Mouse (Mus musculus) forebrain, embryonic 14.5 days (tissue): ENCODE measurements around the gene Ccdc6. TPM values are rescaled to one million over a fixed set of nuclear protein-coding genes. Genes with fewer than 3 reads are reported as not detected.
A peak's percentile ranks its signal among the peaks of the same experiment; 100 is the strongest.

Experiments used
- ATAC-seq: fragments of 200-750 bp; cut with Nextera tagmentation; 2 replicates; pipeline ENCODE4 v1.8.0; 2017; ENCODE audit warnings: mild to moderate bottlenecking, moderate library complexity
- DNase-seq: peaks from one replicate; pipeline ENCODE4 v3.0.0-alpha.2; 2015; ENCODE audit warnings: low spot score
- H3K27ac ChIP-seq: fragments of 300-500 bp; sonication (generic); 2 replicates; pipeline ENCODE4 v1.5.1; 2014; ENCODE audit warnings: low read depth, mild to moderate bottlenecking, control low read depth, low read length, moderate library complexity
- H3K27me3 ChIP-seq: fragments of 300-500 bp; sonication (generic); replicated peaks from 2 replicates; pipeline ENCODE4 v1.6.1; 2014; ENCODE audit warnings: low read length, control low read depth, mixed read lengths; ENCODE audit not compliant: control insufficient read depth, insufficient read depth
- H3K36me3 ChIP-seq: fragments of 300-500 bp; sonication (generic); 2 replicates; pipeline ENCODE4 v1.6.1; 2014; ENCODE audit warnings: low read length, control low read depth; ENCODE audit not compliant: control insufficient read depth, insufficient read depth
- H3K4me1 ChIP-seq: fragments of 300-500 bp; sonication (generic); 2 replicates; pipeline ENCODE4 v1.6.1; 2014; ENCODE audit warnings: antibody characterized with exemption, low read length, control low read depth; ENCODE audit not compliant: control insufficient read depth, insufficient read depth
- H3K4me2 ChIP-seq: fragments of 300-500 bp; sonication (generic); 2 replicates; pipeline ENCODE4 v1.6.1; 2014; ENCODE audit warnings: mild to moderate bottlenecking, control low read depth, low read length
- H3K4me3 ChIP-seq: fragments of 300-500 bp; sonication (generic); 2 replicates; pipeline ENCODE4 v1.5.1; 2014; ENCODE audit warnings: low read depth, low read length, control low read depth
- H3K9ac ChIP-seq: fragments of 300-500 bp; sonication (generic); 2 replicates; pipeline ENCODE4 v1.6.1; 2014; ENCODE audit warnings: mild to moderate bottlenecking, low read length, control low read depth, moderate library complexity
- H3K9me3 ChIP-seq: fragments of 300-500 bp; sonication (generic); replicated peaks from 2 replicates; pipeline ENCODE4 v1.6.1; 2016; ENCODE audit warnings: low read length, control low read depth, mixed read lengths; ENCODE audit not compliant: control insufficient read depth
- WGBS: fragments of 180-500 bp; shearing (Covaris S2); extraction: QIAGEN DNeasy Blood & Tissue Kit; methylation state at CpG from one replicate; pipeline ENCODE4 v1.1.7; 2014; 5-methylcytosine and 5-hydroxymethylcytosine counted together
- polyA plus RNA-seq: library from polyadenylated mRNA; unstranded; fragments of >200 nt; fragmentation: Nextera tagmentation; extraction: Ambion mirVana; gene quantifications from 2 replicates; pipeline ENCODE4 v1.2.1, GENCODE M21; 2014

The Ccdc6 gene
- polyA plus RNA-seq, 1 experiment from 2014 or later, result 22.8 TPM

GRCm38 (mm10) chr10:70132714-70133113 is 35.8 kb downstream of the Ccdc6 start:
- no peaks in the 10 kb centered on the region for H3K9me3 ChIP-seq
- H3K27me3 ChIP-seq, result no peaks in the 10 kb centered on the region

DNA sequence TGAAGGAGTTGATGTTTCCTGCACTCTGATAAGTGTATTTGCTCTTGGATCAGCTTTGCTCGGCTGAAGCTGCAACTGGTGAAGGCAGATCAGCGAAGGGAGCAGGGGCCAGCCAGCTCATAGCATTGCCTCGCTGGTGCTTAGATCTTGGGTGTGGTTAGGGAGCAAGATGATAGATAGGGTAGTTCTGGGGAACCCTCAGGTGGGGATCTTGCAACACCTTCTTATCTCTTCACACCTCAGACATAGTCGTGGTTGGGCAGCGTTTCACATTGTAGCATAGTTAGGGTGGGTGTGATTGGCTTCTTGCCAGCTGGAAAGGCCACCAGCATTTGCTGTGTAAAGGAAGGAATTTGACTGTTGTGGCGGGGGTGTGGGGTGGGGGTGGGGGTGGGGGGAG is 36.3 kb downstream of the Ccdc6 start:
- no peak overlapping the region for H3K4me2 ChIP-seq
- DNase-seq (no peak), ATAC-seq (no peak)
- no peaks in the 10 kb centered on the region for H3K36me3 ChIP-seq
- H3K27me3 ChIP-seq, result no peaks in the 10 kb centered on the region
- no peak overlapping the region for H3K4me3 ChIP-seq
- no peak overlapping the region for H3K27ac ChIP-seq
- 58% methylated on average over 6 of the region's 6 CpGs for WGBS
- 0 out of 2 replicates have a peak, but pooled peaks cover 2% of the 10 kb centered on the region for H3K4me1 ChIP-seq
- H3K9ac ChIP-seq, result no peak overlapping the region
- H3K9me3 ChIP-seq, result no peaks in the 10 kb centered on the region

More at GRCm38 (mm10) chr10:70132714-70133113, 35.8 kb downstream of the Ccdc6 start:
- ATAC-seq (no peak), DNase-seq (no peak)
- no peak overlapping the region for H3K4me3 ChIP-seq
- WGBS, result 87% methylated on average over 6 of the region's 6 CpGs
- H3K4me1 ChIP-seq, result 0 out of 2 replicates have a peak, but pooled peaks cover 2% of the 10 kb centered on the region
- no peaks in the 10 kb centered on the region for H3K36me3 ChIP-seq
- H3K27ac ChIP-seq, result no peak overlapping the region
- no peak overlapping the region for H3K4me2 ChIP-seq
- no peak overlapping the region for H3K9ac ChIP-seq

DNA sequence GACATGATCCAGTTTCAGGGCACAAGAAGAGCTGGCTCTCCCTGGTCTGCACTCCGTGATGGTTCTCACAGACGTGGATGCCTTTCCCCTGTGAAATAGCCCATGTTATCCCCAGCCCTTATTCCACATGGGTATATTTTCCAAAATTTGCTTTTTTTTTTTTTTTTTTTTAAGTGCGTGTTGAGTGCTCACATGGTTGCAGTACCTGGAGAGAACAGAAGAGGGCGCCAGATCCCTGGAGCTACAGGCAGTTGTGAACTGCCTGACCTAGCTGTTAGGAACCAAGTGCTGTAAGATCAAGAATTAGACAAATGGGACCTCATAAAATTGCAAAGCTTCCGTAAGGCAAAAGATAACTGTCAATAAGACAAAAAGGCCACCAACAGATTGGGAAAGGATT is 38.8 kb downstream of the Ccdc6 start:
- ATAC-seq, result no peak
- H3K4me2 ChIP-seq, result no peak overlapping the region
- H3K9ac ChIP-seq, result no peak overlapping the region
- no peak overlapping the region for H3K27ac ChIP-seq
- H3K4me3 ChIP-seq, result no peak overlapping the region
- no peaks in the 10 kb centered on the region for H3K36me3 ChIP-seq
- WGBS, result 81% methylated on average over 5 of the region's 5 CpGs
- DNase-seq, result no peak
- H3K4me1 ChIP-seq, result 0 out of 2 replicates have a peak, but pooled peaks cover 2% of the 10 kb centered on the region
- H3K9me3 ChIP-seq, result no peaks in the 10 kb centered on the region
- H3K27me3 ChIP-seq, result no peaks in the 10 kb centered on the region

DNA sequence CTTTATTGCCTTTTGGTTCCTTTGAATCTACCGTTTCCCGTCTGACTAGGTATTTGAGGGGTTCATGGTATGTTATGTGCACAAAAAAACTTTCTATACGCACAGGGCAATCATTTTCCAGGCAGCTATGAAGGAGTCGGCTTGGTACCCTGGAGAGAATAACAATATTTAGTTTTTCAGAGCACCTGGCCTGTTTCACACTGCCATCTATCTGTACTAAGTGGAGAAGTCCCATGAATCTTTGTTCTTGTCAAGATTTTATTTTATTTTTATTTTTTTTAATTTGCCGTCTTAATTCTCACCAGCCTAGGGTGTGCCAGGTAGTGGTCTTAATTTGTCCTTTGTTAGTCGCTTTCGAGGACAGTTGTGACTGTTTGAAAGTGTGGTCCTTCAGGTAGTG is 40.7 kb downstream of the Ccdc6 start:
- Histone ChIP-seq H3K4me3 (no peak overlapping the region), H3K9ac (no peak overlapping the region), H3K36me3 (peaks cover 2% of the 10 kb centered on the region; the same call in 1 of the 2 replicates), H3K4me1 (0 out of 2 replicates have a peak, but pooled peaks cover 2% of the 10 kb centered on the region), H3K27ac (no peak overlapping the region), H3K4me2 (no peak overlapping the region), H3K27me3 (no peaks in the 10 kb centered on the region), H3K9me3 (no peaks in the 10 kb centered on the region)
- WGBS, result 93% methylated on average over 7 of the region's 7 CpGs
- no peak for ATAC-seq
- no peak for DNase-seq

GRCm38 (mm10) chr10:70138150-70138549 is 41.2 kb downstream of the Ccdc6 start:
- no peak overlapping the region for H3K4me2 ChIP-seq
- H3K27ac ChIP-seq, result no peak overlapping the region
- no peak overlapping the region for H3K9ac ChIP-seq
- no peaks in the 10 kb centered on the region for H3K9me3 ChIP-seq
- 0 out of 2 replicates have a peak, but pooled peaks cover under 1% of the 10 kb centered on the region for H3K4me1 ChIP-seq
- ATAC-seq, result no peak
- no peak overlapping the region for H3K4me3 ChIP-seq
- H3K27me3 ChIP-seq, result no peaks in the 10 kb centered on the region
- H3K36me3 ChIP-seq, result peaks cover 5% of the 10 kb centered on the region; the same call in 1 of the 2 replicates
- no peak for DNase-seq
- WGBS, result 74% methylated on average over 8 of the region's 8 CpGs

DNA sequence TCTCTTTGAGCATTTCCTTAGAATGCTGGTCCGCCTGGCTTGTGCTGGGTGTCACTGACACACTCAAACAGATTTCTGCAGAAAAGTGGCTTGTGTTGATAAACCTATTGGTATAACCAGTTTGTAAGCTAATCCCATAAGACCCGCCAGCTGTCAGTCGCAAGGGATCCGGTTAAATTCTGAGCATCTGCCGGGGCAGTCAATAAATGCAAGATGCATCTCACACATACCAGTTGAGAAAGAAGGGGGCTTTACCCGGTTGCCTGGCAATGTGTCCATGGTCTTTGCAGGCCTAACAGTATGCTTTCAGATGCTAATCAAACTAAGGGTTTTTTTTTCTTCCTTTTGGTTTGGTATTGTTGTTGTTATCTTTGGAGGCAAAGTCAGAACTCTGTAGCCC is 42.4 kb downstream of the Ccdc6 start:
- Histone ChIP-seq H3K9me3 (no peaks in the 10 kb centered on the region), H3K27me3 (no peaks in the 10 kb centered on the region), H3K27ac (no peak overlapping the region), H3K9ac (no peak overlapping the region), H3K36me3 (peaks cover 5% of the 10 kb centered on the region; the same call in 1 of the 2 replicates), H3K4me2 (no peak overlapping the region), H3K4me3 (no peak overlapping the region), H3K4me1 (no peaks in the 10 kb centered on the region)
- ATAC-seq (0 out of 2 replicates have a peak, but pooled peaks have one; percentile 32), DNase-seq (peak; percentile 47)
- WGBS, result 53% methylated on average over 6 of the region's 6 CpGs

DNA sequence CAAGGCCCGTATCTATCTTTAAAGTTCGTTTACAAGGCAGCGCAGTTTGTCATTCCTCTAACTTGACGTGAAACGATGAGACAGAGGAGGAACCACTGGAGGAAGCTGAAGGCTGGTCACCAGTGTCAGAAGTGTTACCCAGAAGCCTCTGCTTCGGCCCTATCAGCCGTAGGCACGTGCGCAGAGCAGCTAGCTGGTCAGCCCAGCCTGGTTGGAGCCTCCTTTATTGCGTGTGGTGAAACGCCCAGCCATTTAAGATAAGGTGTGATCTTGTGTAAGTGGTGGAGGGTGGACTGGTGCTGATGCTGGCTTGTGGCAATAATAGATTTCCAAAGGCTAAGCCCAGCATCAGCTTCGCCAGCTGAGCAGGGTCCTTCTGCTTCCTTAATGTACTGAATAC is 43.5 kb downstream of the Ccdc6 start:
- 93% methylated on average over 12 of the region's 12 CpGs for WGBS
- no peaks in the 10 kb centered on the region for H3K4me1 ChIP-seq

GRCm38 (mm10) chr10:70142623-70143022 is 45.7 kb downstream of the Ccdc6 start:
- Histone ChIP-seq H3K36me3 (peaks cover 15% of the 10 kb centered on the region), H3K27ac (no peak overlapping the region), H3K4me2 (no peak overlapping the region), H3K4me1 (no peaks in the 10 kb centered on the region), H3K27me3 (no peaks in the 10 kb centered on the region), H3K4me3 (no peak overlapping the region), H3K9me3 (no peaks in the 10 kb centered on the region), H3K9ac (no peak overlapping the region)
- WGBS, result 95% methylated on average over 17 of the region's 17 CpGs
- no peak for DNase-seq
- no peak for ATAC-seq

More for the DNA sequence above, 43.5 kb downstream of the Ccdc6 start:
- Histone ChIP-seq H3K9ac (no peak overlapping the region), H3K27me3 (no peaks in the 10 kb centered on the region), H3K4me2 (no peak overlapping the region), H3K9me3 (no peaks in the 10 kb centered on the region), H3K27ac (no peak overlapping the region), H3K36me3 (peaks cover 8% of the 10 kb centered on the region; the same call in 1 of the 2 replicates), H3K4me3 (no peak overlapping the region)
- DNase-seq (no peak), ATAC-seq (no peak)

DNA sequence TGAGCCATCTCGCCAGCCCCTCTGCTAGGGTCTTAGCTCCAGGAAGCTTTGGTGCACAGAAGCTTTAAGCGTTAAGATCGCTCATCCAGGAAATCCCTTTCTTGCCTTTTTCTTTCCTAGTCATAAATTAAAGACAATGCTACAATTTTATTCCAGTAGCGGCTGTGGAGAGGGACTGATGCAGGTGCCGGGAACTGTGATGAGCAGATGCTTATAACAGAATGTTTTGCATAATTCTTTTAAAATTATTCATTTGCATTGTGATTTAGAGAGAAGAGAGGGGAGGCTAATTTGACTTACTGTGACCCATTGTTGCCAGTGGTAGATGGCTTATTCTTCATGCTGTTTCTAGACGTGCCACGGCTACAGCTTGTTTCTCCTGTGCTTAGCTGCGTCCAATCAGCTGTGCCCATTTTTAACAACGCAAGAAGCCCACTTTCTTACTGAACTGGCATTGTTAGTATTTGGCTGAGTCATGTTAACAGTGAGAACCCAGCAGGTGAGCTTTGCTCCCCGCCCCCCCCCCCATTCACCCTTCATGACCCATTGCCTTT is 47.2 kb downstream of the Ccdc6 start:
- ATAC-seq (peak; percentile 55; the same call in 1 of the 2 replicates), DNase-seq (peak; percentile 43)
- no peaks in the 10 kb centered on the region for H3K4me1 ChIP-seq
- peak overlapping the region; percentile 33; the same call in 1 of the 2 replicates for H3K27ac ChIP-seq
- no peak overlapping the region for H3K9ac ChIP-seq
- peaks cover 19% of the 10 kb centered on the region for H3K36me3 ChIP-seq
- H3K4me3 ChIP-seq, result no peak overlapping the region
- no peak overlapping the region for H3K4me2 ChIP-seq
- no peaks in the 10 kb centered on the region for H3K9me3 ChIP-seq
- H3K27me3 ChIP-seq, result no peaks in the 10 kb centered on the region
- WGBS, result 59% methylated on average over 10 of the region's 10 CpGs
